Mouse (Mus musculus): Measurements from ENCODE around the gene Gm21797.
"Not testable (repeated sequence)": the region's sequence is repeated elsewhere in the genome, so short reads cannot be mapped to it uniquely, and the experiment has no call there.

DNA sequence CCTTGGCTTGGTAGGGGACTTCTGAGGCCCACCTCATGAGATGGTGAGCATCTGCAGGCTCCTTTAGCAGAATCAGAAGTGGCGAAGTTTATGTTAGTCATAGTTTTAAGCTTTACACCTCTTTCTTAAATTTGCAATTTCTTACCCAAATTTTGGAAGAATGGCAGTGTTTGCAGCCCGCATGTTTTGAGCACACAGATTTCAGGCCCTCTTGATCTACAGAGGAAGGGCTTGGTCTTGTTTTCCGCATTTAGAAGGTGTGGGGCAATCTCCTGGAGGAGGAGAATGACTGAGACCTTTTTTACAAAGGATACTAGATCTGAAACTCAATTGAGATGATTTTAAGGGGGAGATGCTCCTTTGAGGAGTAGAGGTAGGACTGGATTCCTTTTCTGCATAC, at the start of gene Gm21797:
- not testable (repeated sequence) for TF ChIP-seq POLR2A (IDR thresholded peaks at IDR 0.05; ENCODE audit: low read depth, low read length); CTCF (IDR thresholded peaks at IDR 0.05; ENCODE audit: extremely low read depth, insufficient read depth, insufficient read length, insufficient replicate concordance)
